Mouse (Mus musculus): ENCODE measurements around the gene Tulp4.
"Not testable (repeated sequence)": the region's sequence is repeated elsewhere in the genome, so short reads cannot be mapped to it uniquely, and the experiment has no call there.

The Tulp4 gene

DNA sequence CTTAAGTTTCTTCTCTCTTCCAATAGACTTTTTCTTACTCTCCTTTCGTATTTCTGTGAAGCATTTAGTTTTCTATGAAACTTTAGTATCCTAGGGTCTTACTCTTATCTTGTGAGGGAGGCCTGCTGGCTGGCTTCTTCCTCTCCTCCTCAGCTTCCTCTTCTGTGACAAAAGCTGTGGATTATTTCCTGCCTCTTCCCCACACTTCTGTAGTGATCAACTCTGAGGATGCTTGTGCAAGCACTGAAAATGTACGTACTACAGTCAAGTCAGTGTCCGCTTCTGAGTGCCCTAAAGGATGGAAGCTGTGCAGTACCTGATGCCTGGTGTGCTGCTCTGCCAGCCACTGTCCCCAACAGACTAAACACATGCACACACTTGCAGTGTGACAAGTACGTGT is 80.4 kb downstream of the Tulp4 start:
- no peak for DNase-seq (ENCODE audit: extremely low spot score, low read depth, low spot score)

DNA sequence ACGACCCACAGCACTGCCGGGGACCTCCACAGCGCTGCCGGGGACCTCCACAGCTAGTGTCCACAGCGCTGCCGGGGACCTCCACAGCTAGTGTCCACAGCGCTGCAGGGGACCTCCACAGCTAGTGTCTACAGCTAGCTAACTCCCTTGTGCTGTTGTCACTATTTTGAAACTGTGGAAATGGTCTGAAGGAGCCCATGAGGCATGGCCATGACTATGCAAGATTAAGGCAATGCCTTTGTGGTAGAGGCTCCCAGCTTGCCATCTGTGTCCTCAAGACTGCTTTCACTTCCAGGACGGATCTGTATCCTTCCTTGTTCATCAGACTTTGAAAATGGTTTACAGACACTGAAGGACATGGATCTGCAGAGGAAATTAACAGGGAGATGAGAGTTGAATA is 80.9 kb downstream of the Tulp4 start:
- no peak for DNase-seq (ENCODE audit: extremely low spot score, low read depth, low spot score)

DNA sequence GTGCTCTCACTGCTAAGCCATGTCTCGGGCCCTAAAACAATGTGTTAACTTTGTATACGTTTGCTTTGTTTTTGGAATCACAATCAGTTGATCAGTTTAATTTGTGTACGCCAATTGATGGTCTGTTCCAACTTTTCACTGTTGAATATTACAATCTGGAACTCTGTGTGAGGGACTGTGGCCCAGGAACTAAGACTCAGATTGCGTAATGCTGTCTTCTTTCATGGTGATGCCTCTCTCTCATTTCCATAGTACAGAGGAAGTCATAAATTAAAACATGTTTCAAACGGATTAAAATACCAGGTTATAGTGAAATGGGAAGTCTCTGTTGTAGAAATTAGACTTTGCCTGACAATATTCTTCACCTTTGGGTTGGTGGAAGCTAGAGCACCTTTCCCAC is 83.0 kb downstream of the Tulp4 start:
- no peak for DNase-seq (ENCODE audit: extremely low spot score, low read depth, low spot score)

DNA sequence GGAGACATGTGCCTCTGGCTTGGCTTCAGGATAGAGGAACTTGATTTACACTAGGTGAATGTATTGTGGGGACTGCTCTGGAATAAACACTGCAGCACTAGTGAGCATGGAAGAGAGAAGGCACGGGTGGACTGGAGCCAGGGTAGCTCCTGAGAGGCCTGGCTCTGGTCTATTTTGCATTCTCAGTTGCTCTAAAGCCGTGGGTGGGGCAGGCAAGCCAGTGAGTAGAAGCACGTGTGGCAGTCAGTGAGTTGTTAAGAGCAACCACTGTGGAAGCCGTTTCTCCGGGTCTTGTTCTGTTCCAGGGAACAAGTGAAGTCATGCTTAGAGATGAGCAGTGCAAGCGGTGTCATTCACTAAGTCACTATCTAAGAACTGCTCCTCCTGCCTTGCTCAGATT is 86.0 kb downstream of the Tulp4 start:
- no peak for DNase-seq (ENCODE audit: extremely low spot score, low read depth, low spot score)

DNA sequence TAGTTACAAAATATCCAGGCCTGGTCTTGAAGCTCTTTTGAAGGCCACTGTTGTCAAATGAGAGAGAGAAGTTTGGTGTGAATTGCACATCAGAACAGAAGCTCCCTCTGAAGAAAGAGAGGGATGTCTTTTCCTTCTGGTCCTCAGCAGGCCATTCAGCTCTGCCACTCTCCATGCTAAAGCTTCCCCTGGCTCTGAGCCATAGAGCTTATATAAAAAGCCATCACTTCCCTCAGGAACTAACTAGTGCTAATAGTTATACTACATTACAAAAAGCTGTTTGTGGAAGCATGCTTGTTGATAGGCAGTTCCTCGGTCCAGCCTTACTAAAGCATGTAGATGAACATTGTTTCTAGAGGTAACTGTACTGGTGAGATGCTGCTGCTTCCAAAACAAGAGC is 89.2 kb downstream of the Tulp4 start:
- DNase-seq (ENCODE audit: extremely low spot score, low read depth, low spot score) = no peak

DNA sequence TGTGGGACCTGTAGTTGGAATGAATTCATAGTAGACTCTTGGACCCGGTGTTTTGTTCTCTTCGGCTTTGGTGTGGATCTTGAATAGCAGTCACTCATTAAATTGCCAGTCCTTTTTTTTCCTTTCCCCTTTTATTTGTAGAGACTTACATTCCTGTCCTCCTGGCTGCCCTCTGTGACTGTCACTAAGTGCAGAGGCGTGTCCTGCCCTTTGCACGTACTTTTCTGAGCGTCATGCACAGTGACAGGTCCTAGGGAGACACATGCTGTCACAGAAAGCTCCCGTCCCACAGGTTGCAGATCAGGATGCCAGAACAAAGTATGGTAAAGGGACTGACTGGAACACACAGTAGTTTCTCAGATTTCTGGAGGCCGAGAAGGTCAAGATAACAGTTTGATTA is 91.3 kb downstream of the Tulp4 start:
- DNase-seq (ENCODE audit: extremely low spot score, low read depth, low spot score) = no peak

DNA sequence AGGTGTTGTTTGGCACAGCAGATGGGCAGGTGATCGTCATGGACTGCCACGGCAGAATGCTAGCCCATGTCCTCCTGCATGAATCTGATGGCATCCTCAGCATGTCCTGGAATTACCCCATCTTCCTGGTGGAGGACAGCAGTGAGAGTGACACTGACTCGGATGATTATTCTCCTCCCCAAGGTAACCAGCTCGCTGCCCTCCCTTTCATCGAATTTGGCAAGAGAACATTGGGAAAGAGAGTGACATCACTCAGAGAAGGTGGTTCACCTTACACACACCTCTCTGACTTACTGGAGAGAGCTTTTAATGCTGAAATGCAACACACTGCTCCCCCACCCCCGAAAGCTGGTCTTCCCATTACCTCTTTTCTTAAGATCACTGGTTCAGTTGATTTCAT is 92.4 kb downstream of the Tulp4 start:
- no peak for DNase-seq (ENCODE audit: extremely low spot score, low read depth, low spot score)

DNA sequence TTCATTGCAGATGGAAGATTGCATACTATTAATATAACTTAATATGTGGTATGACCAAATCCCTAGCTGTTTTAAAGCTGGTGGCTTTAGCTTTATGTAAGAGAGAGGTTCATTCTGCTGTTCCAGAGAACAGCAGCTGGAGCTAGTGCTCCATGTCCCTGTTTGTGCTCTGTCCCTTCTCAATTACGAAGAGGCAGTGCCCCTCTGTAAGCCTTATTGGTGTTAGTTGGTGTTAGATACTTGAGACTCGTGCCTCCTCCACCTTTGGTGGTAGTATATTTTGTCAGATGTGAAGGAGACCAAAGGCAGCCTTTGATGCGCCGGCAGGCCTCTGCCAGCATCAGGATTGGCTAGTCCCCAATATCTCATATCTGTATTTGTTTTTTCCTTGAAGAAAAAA is 92.9 kb downstream of the Tulp4 start:
- no peak for DNase-seq (ENCODE audit: extremely low spot score, low read depth, low spot score)

DNA sequence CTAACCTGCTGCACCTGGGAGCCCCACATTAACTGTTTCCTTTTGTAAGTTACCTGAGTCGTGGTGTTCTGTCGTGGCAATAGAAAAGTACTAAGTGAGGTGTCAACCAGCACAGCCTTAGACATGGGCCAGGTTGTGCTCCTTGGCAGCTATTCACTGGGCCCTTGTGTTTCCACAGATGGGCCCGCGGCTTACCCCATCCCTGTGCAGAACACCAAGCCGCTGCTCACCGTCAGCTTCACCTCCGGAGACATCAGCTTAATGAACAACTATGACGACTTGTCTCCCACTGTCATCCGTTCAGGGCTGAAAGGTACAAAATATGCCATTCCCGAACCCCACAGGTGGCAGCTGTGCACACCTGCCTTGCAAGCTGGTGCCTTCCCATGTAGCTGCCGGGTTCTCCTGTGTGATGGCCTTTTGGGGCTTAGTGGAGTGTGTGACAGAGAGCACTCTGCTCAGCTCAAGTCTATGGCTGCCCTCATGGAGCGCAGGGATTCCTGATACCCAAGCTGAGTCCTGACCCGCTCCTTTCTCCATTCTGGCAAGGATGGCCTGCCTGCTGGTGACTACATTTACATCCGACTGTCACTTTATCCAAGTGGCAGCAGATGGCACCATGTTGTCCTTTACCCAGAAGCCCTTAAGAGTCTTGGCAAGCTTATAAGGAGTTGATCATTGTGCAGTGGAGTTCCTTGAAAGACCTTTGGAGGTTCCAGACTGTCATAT is 95.4 kb downstream of the Tulp4 start:
- DNase-seq (ENCODE audit: extremely low spot score, low read depth, low spot score) = no peak

DNA sequence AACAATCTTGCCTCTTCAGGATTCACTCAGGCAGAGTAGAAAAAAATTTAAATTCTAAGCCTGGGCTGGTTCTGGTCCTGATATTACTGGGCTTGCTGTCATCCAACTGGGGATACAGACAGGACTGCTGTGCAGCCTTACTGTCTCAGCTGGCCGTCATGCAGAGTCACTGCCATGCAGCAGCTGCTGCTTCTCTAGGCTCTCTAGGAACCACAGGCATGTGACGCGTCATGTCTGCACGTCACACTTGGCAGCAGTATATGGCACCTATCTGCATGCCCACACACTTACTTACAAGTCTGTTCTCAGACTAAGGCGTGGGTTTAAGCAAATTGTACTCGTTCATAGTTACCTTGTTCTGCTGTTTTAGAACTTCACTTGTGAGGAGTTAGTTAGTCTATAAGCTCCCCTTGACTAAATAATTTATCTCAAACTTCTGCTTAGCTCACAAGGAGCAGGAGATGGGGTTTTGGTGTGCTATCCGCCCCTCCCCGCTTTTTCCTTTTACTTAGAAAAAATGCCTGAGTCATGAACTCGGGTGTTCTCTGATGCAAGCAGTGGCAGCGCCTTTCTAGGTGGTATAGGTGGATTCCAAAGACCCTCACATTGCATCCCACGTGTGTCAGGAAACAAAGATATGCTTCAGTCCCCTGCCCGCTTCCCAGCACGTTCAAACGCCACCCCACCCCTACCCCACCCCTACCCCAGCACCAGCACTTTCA is 96.3 kb downstream of the Tulp4 start:
- DNase-seq (ENCODE audit: extremely low spot score, low read depth, low spot score) = no peak

DNA sequence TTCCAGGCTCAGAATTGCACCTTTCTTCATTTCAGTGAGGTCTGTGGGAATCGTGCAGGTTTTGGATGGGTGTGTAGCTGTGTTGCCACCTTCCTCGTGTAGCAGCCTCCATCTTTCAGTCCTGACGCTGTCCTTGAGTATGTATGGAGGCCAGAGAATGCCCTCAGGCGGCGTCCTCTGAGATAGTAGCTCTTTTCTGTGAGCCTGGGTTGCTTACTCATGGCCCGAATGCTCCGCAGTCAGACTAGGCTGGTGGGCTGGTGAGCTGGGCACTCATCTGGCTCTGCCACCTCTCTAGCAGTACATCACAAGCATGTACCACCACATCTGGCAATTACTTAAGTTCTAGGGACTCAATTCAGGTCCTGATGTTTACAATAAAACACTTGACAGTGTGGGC is 96.9 kb downstream of the Tulp4 start:
- no peak for DNase-seq (ENCODE audit: extremely low spot score, low read depth, low spot score)

DNA sequence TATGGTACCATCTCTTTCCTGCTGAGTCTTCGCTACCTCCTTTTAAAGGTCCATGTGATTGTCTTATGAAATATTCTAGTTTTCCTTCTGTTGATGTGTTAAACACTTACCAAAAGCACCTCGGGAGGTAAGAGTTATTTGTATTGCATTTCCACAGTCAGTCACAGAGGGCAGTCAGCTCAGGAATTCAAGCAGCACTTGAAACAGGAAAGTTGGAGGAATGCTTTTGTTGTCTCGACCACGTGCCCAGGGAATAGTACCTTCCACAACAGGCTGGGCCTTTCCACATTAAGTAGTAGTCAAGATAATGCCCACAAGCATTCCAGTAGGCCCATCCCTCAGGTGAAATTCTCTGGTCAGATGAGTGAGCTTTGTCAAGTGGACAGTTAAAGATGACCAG is 97.6 kb downstream of the Tulp4 start:
- no peak for DNase-seq (ENCODE audit: extremely low spot score, low read depth, low spot score)

DNA sequence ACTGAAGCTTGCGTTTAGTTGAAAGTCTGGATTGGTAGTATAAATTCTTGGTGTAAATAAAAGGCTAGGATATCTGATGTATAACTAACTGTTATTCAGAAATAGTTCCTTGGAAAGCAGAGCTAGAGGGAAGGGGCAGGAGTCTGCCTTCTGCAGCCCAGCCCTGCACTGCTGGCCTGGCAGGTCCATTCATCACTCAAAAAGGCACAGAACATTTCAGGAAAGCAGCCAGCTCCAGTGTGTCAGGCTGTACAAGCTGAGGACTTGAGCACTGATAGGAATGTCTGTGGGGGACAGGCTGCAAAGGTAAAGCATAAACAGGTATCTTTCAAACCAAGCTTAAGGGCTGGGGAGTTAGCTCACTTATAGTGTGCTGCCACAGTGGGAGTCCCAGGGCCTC is 105.5 kb downstream of the Tulp4 start:
- DNase-seq (ENCODE audit: extremely low spot score, low read depth, low spot score) = no peak

DNA sequence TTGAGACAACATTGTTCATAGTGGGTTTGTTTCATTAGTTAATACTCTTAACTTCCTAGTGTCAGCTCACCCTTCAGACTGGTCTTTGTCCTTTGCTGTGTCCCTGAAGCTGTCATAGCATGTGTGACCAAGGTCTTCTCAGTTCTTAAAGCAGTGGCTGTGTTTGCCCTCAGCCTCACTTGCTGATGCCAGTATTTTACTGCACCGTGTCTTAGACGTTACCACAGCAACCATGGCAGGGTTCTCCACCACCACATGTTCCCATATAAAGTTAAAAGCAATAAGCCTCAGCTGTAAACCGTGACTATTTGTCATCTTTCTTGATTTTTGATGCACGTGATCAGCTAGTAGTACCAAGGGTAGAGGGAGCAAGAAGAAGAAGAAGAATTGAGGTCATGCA is 109.4 kb downstream of the Tulp4 start:
- DNase-seq (ENCODE audit: extremely low spot score, low read depth, low spot score) = no peak

DNA sequence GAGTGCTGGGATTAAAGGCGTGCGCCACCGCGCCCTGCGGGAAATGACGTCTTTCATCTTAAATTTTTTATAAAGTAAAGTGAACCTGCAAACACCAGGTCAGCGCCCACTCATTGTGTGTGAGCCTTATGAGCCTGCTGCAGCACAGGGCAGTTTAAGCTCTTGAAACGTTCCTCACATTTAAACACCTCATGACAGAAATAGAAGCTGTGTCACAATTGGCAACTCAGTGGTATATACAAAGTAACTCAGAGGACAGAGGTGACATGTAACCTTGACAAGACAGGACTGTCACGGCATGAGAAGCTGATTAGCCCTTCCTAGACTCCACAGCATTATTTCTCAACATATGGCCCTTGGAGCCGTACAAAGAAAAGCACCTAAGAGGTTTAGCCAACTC is 110.3 kb downstream of the Tulp4 start:
- DNase-seq (ENCODE audit: extremely low spot score, low read depth, low spot score) = no peak

DNA sequence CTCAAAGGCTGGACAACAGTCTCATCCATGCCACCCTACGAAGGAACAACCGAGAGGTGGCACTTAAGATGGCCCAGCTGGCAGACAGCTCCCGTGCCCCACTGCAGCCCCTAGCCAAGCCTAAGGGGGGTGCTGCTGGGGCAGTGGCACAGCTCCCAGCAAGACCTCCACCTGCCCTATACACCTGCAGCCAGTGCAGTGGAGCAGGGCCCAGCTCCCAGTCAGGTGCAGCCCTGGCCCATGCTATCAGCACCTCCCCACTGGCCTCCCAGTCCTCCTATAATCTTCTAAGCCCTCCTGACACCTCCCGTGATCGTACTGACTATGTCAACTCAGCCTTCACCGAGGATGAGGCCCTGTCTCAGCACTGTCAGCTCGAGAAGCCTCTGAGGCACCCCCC is 126.4 kb downstream of the Tulp4 start:
- DNase-seq (ENCODE audit: extremely low spot score, low read depth, low spot score) = not testable (repeated sequence)

DNA sequence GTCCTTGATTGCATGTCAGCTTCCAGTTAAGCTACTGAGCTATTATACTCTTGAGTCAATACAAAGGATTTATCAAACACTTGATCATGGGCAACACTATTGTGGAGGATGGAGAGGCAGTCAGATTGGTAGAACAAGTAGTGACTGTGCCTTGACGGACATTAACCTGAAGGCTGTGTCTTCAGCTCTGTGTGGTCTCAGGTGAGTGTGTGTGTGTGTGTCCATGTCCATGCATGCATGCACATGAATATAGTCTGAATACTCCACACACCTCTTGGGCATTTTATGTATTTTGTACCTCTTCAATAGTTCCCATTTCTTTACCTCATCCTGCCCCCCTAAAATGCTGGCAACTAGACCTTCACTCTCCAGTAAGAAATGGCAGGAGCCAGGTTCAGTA is 145.1 kb downstream of the Tulp4 start:
- DNase-seq (ENCODE audit: extremely low spot score, low read depth, low spot score) = not testable (repeated sequence)

DNA sequence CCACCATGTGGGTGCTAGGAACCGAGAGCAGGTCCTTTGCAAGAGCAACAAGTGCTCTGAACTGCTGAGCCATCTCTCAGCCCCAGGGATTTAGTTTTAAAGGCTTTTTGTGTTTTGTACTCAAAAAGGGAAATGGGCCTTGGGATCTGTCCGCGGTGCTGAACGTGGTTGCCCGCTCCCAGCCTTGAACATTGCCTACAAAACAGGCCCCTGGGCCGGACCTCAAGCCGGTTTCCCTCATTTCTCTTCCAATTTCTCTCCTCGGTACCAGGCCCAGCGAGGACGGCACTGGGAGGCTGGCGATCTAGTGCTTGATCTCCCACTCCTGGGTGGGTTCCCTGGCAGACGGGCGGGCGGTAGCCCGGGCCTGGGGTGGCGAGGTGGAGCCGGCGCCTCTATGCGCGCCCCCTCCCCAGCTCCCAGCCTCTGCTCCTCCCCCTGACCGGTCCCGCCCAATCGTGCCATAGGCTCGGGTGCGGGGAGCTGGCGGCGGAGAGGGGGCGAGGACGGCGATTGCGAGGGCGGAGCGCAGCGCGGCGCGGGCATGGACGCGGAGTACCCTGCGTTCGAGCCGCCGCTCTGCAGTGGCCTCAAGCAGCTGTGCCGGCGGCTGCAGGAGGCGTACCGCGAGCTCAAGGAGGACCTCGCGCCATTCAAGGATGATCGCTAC is 150.3 kb downstream of the Tulp4 start, which contains the start of gene Tmem181a:
Gene Tmem181a (plus strand): TSS at position 461 of the 670 bp plus-strand sequence.
- not testable (repeated sequence) for DNase-seq (ENCODE audit: extremely low spot score, low read depth, low spot score)

DNA sequence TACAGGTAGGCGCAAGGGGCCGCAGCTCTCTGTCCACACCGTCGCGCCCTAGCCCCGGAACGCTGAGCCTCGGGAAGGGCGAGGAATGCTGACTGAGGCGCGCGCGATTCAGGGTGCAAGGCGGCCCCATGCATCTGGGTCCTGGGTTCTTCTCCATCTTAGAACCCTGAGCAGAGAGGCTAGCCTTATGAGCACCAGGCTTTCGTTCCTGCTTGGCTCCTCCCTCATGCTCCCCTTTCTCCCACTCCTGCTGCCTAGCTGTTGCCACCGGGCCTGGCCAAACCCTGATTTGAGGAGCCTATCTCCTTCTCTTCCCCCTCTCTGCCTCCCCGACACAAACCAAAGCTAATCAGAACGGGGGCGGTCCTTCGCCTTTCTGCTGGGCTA is 150.8 kb downstream of the Tulp4 start:
- not testable (repeated sequence) for DNase-seq (ENCODE audit: extremely low spot score, low read depth, low spot score)

DNA sequence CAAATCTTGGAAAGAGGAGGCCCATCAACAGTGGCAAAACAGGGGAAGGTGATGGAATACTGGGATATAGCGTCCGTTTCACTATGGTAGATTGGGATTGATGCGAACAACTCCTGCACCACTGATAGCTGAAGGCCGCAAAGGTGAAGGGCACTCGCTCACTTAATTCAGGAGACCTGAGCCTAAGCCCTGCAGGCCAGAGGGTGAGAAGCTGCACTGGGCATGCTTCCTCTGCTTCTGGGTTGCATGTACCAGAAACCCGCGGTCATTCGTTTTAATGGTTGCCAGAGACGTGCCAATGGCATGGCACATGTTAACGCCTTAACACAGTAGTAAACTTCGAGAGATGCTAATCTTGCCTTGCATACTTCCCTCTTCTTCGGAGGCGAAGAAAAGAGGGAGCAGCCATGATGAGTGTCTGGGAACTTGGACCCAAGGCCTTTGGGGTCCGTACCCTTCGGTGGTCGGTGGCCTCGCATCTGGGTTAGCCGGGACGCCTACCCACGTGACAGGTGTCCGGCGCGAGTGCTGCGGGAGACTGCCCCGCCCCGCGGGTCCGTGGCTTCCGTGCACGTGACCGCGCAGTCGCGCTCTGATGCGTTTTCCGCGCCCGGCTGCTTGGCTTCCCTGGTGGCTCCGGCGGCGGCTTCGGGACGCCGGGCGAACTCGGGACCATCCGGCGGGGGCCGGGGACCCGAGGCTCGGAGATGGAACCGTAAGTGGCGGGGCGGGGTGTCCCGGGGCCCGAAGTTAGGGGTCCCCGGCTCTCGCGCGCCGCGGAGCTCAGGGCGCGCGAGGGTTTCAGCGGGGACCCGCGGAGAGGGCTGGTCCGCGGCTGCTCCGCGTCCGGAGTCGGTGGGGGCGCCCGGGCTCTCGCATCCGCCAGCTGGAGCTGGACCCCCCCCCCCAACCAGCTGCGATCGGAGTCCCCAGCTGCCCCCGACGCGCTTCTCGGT is 163.9 kb downstream of the Tulp4 start:
- not testable (repeated sequence) for DNase-seq (ENCODE audit: extremely low spot score, low read depth, low spot score)

DNA sequence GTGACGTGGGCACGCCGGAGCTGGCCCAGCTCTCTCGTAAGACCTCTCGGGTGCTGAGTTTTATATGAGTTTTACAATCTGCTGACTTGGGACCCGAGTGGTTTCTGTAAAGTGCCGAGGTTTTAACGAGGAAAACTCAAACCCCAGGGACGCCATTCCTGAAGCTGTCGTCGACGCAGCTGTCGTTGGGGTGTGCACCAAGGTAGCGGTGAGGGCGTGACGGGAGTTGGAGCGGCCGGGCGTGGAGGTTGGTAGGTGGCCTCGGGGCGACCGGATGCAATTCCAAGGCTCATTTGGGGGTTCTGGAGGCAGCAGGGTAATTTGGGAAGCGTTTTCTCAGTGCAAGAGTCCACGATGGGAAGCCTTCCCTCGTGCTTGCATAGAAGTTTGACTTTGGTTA is 164.6 kb downstream of the Tulp4 start:
- not testable (repeated sequence) for DNase-seq (ENCODE audit: extremely low spot score, low read depth, low spot score)
